Mouse (Mus musculus) C2C12 (cell line): ENCODE measurements at regions not wholly inside any gene's neighbourhood (a gene's known extent, or its start where the extent isn't known, plus 50 kb on each side); places are given as distances from the start of the nearest gene placed in this dataset.
A peak's percentile ranks its signal among the peaks of the same experiment; 100 is the strongest.

ENCODE experiments used
- H3K27me3 ChIP-seq: one replicate; pipeline ENCODE4 v1.6.1; 2011; ENCODE audit not compliant: control insufficient read depth, insufficient read depth, insufficient read length
- H3K36me3 ChIP-seq: one replicate; pipeline ENCODE4 v1.6.1; 2011; ENCODE audit not compliant: control insufficient read depth, insufficient read depth
- H3K4me3 ChIP-seq: one replicate; pipeline ENCODE4 v1.5.1; 2011; ENCODE audit warnings: mild to moderate bottlenecking, control low read depth; ENCODE audit not compliant: poor library complexity, insufficient read depth, severe bottlenecking
- H3K79me2 ChIP-seq: one replicate; pipeline ENCODE4 v1.6.1; 2011; ENCODE audit not compliant: control insufficient read depth, insufficient read depth
- H3K79me3 ChIP-seq: one replicate; pipeline ENCODE4 v1.6.1; 2011; ENCODE audit warnings: low read depth, control low read depth
- H3ac ChIP-seq: one replicate; pipeline ENCODE3; 2011; ENCODE audit warnings: low read depth; ENCODE audit not compliant: control insufficient read depth, insufficient read length
- CEBPB ChIP-seq: IDR thresholded peaks from one replicate; pipeline ENCODE4 v1.6.1; 2011; ENCODE audit warnings: low read depth, mild to moderate bottlenecking, control low read depth, moderate library complexity
- CTCF ChIP-seq: IDR thresholded peaks from one replicate; pipeline ENCODE4 v1.5.1; 2011; ENCODE audit not compliant: control insufficient read depth, insufficient read depth, insufficient read length
- FOSL1 ChIP-seq: IDR thresholded peaks from one replicate; pipeline ENCODE4 v1.8.0; 2011; ENCODE audit warnings: mild to moderate bottlenecking, low read length; ENCODE audit not compliant: poor library complexity, insufficient read depth, severe bottlenecking
- MAX ChIP-seq: IDR thresholded peaks from one replicate; pipeline ENCODE4 v1.6.1; 2011; ENCODE audit warnings: mild to moderate bottlenecking, control low read depth
- MYOD1 ChIP-seq: IDR thresholded peaks from one replicate; pipeline ENCODE4 v1.6.1; 2011; ENCODE audit warnings: low read depth; ENCODE audit not compliant: control insufficient read depth, insufficient read length
- MYOG ChIP-seq: IDR thresholded peaks from one replicate; pipeline ENCODE4 v1.6.1; 2011; ENCODE audit not compliant: control insufficient read depth, insufficient read length; ENCODE audit errors: extremely low read depth
- USF1 ChIP-seq: IDR thresholded peaks from one replicate; pipeline ENCODE4 v1.6.1; 2011; ENCODE audit warnings: low read depth, mild to moderate bottlenecking, control low read depth, moderate library complexity

- Histone ChIP-seq H3K27me3 (no peaks in the 10 kb centered on the region), H3ac (no peak overlapping the region), H3K79me2 (no peaks in the 10 kb centered on the region), H3K4me3 (no peak overlapping the region), H3K79me3 (no peaks in the 10 kb centered on the region), H3K36me3 (no peaks in the 10 kb centered on the region)
- TF ChIP-seq MYOG (no peak), CEBPB (no peak), FOSL1 (no peak), MAX (no peak), MYOD1 (no peak), USF1 (no peak), CTCF (no peak)
Measured at GRCm38 (mm10) chr3:37971240-37971639, 246.9 kb upstream of the Gm5148 start.

DNA sequence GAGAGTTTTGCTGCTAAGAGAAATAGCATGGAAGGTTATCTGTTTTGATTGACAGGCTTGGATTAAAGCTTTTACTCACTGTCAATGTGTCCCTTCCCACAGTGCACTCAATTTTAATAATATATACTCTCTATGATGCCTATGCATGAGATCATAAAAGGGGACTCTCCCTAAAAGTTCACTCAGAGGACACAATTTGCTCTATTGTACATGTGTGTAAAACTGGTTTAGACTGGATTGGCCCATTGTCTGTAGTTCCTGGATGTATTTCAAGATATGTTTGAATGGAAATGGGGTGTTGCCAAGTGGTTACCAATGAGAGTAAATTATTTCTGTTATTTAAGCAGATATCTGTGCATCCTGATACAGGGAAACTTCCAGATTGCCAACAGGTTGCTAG is 244.4 kb upstream of the Gm5148 start:
- no peaks in the 10 kb centered on the region for H3K79me2 ChIP-seq
- no peaks in the 10 kb centered on the region for H3K79me3 ChIP-seq
- no peak for TF ChIP-seq FOSL1
- no peaks in the 10 kb centered on the region for H3K27me3 ChIP-seq
- H3K4me3 ChIP-seq = no peak overlapping the region
- no peak overlapping the region for H3ac ChIP-seq
- no peaks in the 10 kb centered on the region for H3K36me3 ChIP-seq

GRCm38 (mm10) chr3:37965221-37965620 is 240.9 kb upstream of the Gm5148 start:
- Histone ChIP-seq H3K27me3 (no peaks in the 10 kb centered on the region), H3K79me3 (no peaks in the 10 kb centered on the region), H3K36me3 (no peaks in the 10 kb centered on the region), H3K79me2 (no peaks in the 10 kb centered on the region), H3K4me3 (no peak overlapping the region), H3ac (no peak overlapping the region)
- no peak for TF ChIP-seq CEBPB
- TF ChIP-seq MYOD1 = no peak
- no peak for TF ChIP-seq MAX
- TF ChIP-seq CTCF = no peak
- no peak for TF ChIP-seq FOSL1
- TF ChIP-seq USF1 = no peak

- H3K79me2 ChIP-seq = no peaks in the 10 kb centered on the region
- TF ChIP-seq USF1 (no peak), MAX (no peak), MYOD1 (no peak), FOSL1 (no peak), CEBPB (no peak), CTCF (no peak), MYOG (no peak)
- H3ac ChIP-seq = no peak overlapping the region
- no peaks in the 10 kb centered on the region for H3K36me3 ChIP-seq
- H3K27me3 ChIP-seq = no peaks in the 10 kb centered on the region
- H3K79me3 ChIP-seq = no peaks in the 10 kb centered on the region
- no peak overlapping the region for H3K4me3 ChIP-seq
Measured at GRCm38 (mm10) chr3:37964083-37964482, 239.8 kb upstream of the Gm5148 start.

GRCm38 (mm10) chr3:37962811-37963210 is 238.5 kb upstream of the Gm5148 start:
- TF ChIP-seq FOSL1 = no peak
- no peak for TF ChIP-seq MYOD1
- TF ChIP-seq MAX = no peak
- no peak for TF ChIP-seq USF1
- TF ChIP-seq CEBPB = no peak
- no peak for TF ChIP-seq MYOG
- no peak for TF ChIP-seq CTCF
- Histone ChIP-seq H3K27me3 (no peaks in the 10 kb centered on the region), H3K36me3 (no peaks in the 10 kb centered on the region), H3K79me2 (no peaks in the 10 kb centered on the region), H3K79me3 (no peaks in the 10 kb centered on the region), H3K4me3 (no peak overlapping the region), H3ac (no peak overlapping the region)

- H3K36me3 ChIP-seq = no peaks in the 10 kb centered on the region
- H3K79me2 ChIP-seq = no peaks in the 10 kb centered on the region
- H3K4me3 ChIP-seq = no peak overlapping the region
- no peaks in the 10 kb centered on the region for H3K79me3 ChIP-seq
- H3ac ChIP-seq = no peak overlapping the region
- H3K27me3 ChIP-seq = no peaks in the 10 kb centered on the region
- TF ChIP-seq FOSL1 (no peak), CEBPB (peak; percentile 41)
Measured at GRCm38 (mm10) chr3:37962043-37962810, 237.9 kb upstream of the Gm5148 start.
